Mouse (Mus musculus): ENCODE measurements around the gene Nav2. TPM values are rescaled to one million over a fixed set of nuclear protein-coding genes. Genes with fewer than 3 reads are reported as not detected.
A peak's percentile ranks its signal among the peaks of the same experiment; 100 is the strongest.

Nav2 gene
- polyA plus RNA-seq, 1 experiment from 2014 or later = 8.3 TPM

DNA sequence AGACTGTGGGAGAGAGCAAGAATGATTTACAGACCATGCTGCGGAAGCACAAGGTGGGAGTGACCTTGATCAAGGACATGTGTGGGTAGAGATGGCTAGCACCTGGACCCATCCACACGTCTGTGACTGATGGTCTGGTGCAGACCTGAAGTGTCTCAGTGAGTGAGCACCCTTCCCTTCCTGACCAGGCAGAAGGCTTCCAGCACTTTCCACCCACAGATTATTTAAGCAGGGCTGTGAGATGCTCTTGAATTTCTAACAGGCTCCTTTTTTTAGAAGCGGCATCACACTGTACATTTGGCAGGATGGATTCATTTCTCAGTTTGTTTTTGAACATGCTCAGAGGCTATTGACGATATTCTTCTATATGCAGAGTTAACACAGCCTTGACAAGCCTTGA lies 369.2 kb downstream of the Nav2 start:
- DNase-seq (ENCODE audit: low spot score) = no peak
- no peaks in the 10 kb centered on the region for H3K27me3 ChIP-seq (ENCODE audit: low read depth, poor library complexity, severe bottlenecking)
- H3K4me1 ChIP-seq = peaks cover 7% of the 10 kb centered on the region
- H3K4me3 ChIP-seq = no peak overlapping the region
- WGBS = 87% methylated on average over 4 of the region's 4 CpGs
- no peaks in the 10 kb centered on the region for H3K36me3 ChIP-seq
- no peaks in the 10 kb centered on the region for H3K9me3 ChIP-seq (replicated peaks)
- H3K27ac ChIP-seq = no peak overlapping the region

DNA sequence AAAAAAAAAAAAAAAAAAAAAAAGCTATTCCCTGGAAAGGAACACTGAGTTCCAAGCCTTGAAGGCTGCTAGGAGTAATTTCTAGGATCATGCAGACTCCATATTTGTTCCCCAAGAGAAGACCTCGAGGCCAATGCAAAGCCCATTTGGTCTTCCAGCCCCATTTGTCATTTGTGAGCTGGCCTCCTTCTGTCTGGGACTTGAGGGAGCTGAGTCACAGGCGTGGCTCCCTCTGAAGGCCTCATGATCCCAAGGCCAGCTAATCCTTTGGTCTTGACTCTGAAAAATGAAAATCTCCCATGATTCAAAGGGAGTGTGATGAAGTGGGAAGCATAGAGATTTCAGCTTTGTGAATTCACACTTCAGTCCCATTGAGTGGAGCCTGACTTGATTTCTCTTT lies 370.0 kb downstream of the Nav2 start:
- H3K27me3 ChIP-seq (ENCODE audit: low read depth, poor library complexity, severe bottlenecking) = no peaks in the 10 kb centered on the region
- WGBS = 49% methylated on average over 2 of the region's 2 CpGs

DNA sequence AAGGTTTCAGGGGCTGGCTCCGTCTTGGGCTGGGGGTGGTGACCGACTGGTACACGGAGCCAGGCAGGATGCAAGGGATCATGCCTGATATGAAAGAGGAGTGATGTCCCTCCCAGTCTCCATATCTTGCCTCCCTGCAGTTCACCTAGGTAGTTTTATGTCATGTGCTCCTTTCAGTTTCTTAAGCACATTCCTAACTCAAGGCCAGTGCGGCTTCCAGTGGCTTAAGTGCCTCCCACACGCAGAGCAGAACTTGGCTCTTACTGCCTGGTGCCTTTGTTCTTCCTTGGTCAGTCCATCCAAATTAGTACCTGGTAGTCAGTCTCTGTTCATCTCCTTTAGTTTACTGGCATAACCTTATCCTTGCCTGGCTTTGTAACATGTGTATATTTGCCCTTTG lies 371.9 kb downstream of the Nav2 start:
- H3K27me3 ChIP-seq (ENCODE audit: low read depth, poor library complexity, severe bottlenecking) = no peaks in the 10 kb centered on the region
- DNase-seq (ENCODE audit: low spot score) = no peak
- no peaks in the 10 kb centered on the region for H3K36me3 ChIP-seq
- WGBS = 92% methylated on average over 5 of the region's 5 CpGs
- H3K4me1 ChIP-seq = 0 out of 2 replicates have a peak, but pooled peaks cover 7% of the 10 kb centered on the region
- H3K27ac ChIP-seq = no peak overlapping the region
- H3K9me3 ChIP-seq (replicated peaks) = no peaks in the 10 kb centered on the region
- no peak overlapping the region for H3K4me3 ChIP-seq

More for the DNA sequence above, 370.0 kb downstream of the Nav2 start:
- H3K4me3 ChIP-seq = no peak overlapping the region
- H3K27ac ChIP-seq = no peak overlapping the region
- H3K4me1 ChIP-seq = 0 out of 2 replicates have a peak, but pooled peaks cover 4% of the 10 kb centered on the region
- no peaks in the 10 kb centered on the region for H3K36me3 ChIP-seq
- DNase-seq (ENCODE audit: low spot score) = no peak
- no peaks in the 10 kb centered on the region for H3K9me3 ChIP-seq (replicated peaks)

DNA sequence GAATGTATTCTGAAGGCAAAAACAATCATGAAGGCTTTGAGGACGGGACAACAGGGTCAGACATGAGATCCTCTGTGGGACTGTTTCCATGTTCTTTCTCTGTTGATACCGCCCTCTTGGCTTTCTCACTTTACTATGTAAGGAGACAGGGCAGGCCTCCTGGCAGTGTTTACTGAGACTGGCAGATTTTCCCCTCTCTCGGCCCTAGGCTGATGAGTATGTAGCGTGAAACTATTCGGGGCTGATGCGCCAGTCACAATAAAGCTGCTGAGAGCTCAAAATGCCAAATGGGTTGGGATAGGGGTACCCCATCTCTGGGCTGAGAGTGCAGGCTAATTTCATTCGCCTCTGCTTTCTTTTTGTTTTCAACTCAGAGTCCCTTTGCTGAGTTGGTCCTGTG lies 373.9 kb downstream of the Nav2 start:
- H3K4me1 ChIP-seq = 0 out of 2 replicates have a peak, but pooled peaks cover 3% of the 10 kb centered on the region
- H3K36me3 ChIP-seq = no peaks in the 10 kb centered on the region
- whole genome bisulfite sequencing = 81% methylated on average over 7 of the region's 7 CpGs
- H3K4me3 ChIP-seq = no peak overlapping the region
- no peaks in the 10 kb centered on the region for H3K9me3 ChIP-seq (replicated peaks)
- H3K27me3 ChIP-seq (ENCODE audit: low read depth, poor library complexity, severe bottlenecking) = no peaks in the 10 kb centered on the region
- no peak overlapping the region for H3K27ac ChIP-seq
- DNase-seq (ENCODE audit: low spot score) = no peak

DNA sequence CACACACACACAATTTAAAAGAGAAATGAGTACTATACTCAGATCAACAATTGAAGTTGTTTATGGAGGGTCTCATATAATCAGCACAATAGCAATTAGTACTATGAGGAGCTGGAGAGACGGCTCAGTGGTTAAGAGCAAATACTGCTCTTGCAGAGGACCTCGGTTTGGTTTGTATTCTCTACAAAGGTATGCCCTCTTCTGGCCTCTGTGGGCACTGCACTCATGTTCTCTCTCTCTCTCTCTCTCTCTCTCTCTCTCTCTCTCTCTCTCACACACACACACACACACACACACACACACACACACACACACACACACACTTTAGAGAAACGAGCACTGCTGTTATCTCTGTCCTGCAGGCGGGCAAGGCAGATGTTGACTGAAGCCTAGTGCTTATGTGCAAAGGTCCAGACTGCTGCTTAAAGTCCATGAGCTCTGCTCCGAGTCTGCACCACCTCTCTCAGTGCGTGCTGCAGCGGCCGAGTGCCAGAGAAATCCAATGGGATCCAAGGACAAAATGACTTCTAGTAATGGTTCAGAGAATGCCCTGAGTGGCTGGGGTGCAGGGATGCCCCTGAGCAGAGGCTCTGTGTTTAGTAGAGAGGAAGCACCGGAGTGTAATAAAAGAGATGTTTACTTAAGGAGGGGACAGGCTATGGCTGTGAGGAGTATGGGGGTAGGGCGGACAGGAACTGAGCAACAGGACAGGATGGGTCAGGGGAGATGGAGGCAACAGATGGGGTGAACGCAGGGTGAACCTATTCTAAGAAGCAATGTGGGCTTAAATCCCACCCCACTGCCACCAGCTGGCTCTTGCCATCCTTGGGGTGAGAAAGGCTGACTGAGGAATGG lies 375.2 kb downstream of the Nav2 start:
- Histone ChIP-seq H3K27ac (no peak overlapping the region), H3K4me1 (0 out of 2 replicates have a peak, but pooled peaks cover 3% of the 10 kb centered on the region), H3K27me3 (ENCODE audit: low read depth, poor library complexity, severe bottlenecking) (no peaks in the 10 kb centered on the region), H3K36me3 (no peaks in the 10 kb centered on the region), H3K4me3 (no peak overlapping the region), H3K9me3 (replicated peaks) (no peaks in the 10 kb centered on the region)
- DNase-seq (ENCODE audit: low spot score) = no peak
- WGBS = 52% methylated on average over 11 of the region's 11 CpGs

DNA sequence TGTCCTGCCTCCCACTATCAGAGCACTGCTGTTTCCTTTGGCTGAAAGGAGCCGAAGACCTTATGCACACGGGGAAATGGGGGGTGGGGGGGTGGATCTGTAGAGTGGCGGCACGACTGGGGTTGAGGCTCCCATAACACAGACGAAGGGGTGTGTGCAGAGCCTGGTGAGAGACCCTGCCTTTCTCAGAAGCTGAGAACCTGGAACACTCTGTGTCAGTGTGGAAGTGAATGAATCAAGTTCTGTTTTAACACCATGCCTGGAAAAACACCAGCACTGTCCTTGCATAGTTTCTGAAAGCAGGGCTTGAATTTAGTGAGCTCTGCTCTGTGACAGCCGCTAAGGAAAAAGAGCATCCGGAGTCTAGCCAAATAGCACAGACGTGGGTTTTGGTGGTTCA lies 379.7 kb downstream of the Nav2 start:
- Histone ChIP-seq H3K9me3 (replicated peaks) (no peaks in the 10 kb centered on the region), H3K4me3 (no peak overlapping the region), H3K4me1 (0 out of 2 replicates have a peak, but pooled peaks cover 3% of the 10 kb centered on the region), H3K27ac (no peak overlapping the region), H3K27me3 (ENCODE audit: low read depth, poor library complexity, severe bottlenecking) (no peaks in the 10 kb centered on the region), H3K36me3 (no peaks in the 10 kb centered on the region)
- DNase-seq (ENCODE audit: low spot score) = no peak
- 71% methylated on average over 8 of the region's 8 CpGs for WGBS

DNA sequence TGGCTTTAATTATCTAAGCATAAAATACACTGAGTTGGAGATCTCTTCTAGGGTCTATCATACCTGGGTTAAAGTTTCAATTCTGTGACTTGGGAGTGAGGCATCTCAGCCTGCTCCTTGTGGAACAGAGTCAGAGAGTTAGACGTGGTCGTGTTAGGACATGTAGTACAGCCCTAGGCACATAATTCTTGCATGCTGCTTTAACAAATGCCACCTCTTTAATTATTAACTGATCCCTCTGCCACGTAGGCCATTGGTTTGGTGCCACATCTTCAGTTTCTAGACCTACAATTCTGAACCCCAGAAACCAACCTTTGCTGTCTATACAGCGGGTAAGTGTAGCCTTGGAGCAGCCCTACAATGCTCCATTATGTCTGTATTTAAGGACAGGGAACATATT lies 381.8 kb downstream of the Nav2 start:
- no peak overlapping the region for H3K27ac ChIP-seq
- no peak overlapping the region for H3K4me3 ChIP-seq
- 85% methylated on average over 4 of the region's 4 CpGs for WGBS
- H3K4me1 ChIP-seq = no peaks in the 10 kb centered on the region
- H3K9me3 ChIP-seq (replicated peaks) = no peaks in the 10 kb centered on the region
- H3K27me3 ChIP-seq (ENCODE audit: low read depth, poor library complexity, severe bottlenecking) = no peaks in the 10 kb centered on the region
- DNase-seq (ENCODE audit: low spot score) = no peak
- no peaks in the 10 kb centered on the region for H3K36me3 ChIP-seq

DNA sequence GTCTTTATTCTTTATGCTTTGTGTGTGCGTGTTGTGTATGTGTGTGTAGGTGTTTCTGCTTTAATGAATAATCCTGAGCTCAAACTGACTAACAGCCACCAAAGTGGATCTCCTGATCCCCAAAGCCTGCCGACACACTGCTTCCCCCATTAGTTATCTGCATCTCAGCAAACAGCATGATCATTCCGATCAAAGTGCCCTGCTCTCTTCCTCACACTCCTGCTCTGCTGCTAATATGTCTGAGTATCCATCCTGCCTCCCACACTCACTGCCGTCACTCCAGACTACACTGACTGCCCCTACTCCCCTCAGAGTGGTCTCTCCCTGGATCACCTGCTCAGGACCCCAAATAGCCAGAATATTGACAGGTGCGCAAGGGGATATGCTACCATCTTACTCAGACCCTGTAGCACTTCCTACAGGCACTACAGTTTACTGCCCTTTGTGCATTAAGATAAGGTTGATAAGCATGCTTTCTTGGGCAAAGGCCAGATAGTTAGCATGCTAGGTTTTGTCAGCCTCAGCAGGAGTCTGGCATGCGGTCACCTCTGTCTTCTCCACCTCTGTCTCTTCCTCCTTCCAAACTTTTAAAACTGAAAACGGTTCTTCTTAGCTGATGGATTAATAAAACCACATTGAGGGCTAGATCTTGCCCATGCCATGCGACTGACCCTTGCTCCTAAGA lies 382.8 kb downstream of the Nav2 start:
- Histone ChIP-seq H3K4me1 (no peaks in the 10 kb centered on the region), H3K27ac (no peak overlapping the region), H3K27me3 (ENCODE audit: low read depth, poor library complexity, severe bottlenecking) (no peaks in the 10 kb centered on the region), H3K4me3 (no peak overlapping the region), H3K9me3 (replicated peaks) (no peaks in the 10 kb centered on the region), H3K36me3 (no peaks in the 10 kb centered on the region)
- WGBS = 88% methylated on average over 8 of the region's 8 CpGs
- DNase-seq (ENCODE audit: low spot score) = no peak

DNA sequence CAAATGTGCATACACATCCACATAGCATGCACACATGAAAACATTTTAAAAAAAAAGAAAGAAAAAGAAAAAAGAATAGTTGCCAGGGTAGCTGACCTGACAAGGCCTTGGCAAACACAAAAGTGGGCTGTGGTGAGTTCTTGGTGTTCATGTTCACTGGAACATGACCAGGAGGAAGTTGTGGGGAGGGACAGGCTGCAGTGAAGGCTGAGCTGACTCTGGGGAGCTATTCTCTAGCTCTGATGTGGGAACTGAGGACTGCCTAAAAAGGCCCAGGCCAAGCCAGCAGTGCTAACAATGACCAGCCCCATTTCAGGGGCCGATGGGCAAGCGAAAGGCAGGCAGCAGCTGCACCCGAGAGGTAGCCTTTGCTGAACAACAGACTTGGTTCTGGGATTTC lies 388.6 kb downstream of the Nav2 start:
- Histone ChIP-seq H3K27ac (no peak overlapping the region), H3K36me3 (no peaks in the 10 kb centered on the region), H3K9me3 (replicated peaks) (no peaks in the 10 kb centered on the region), H3K27me3 (ENCODE audit: low read depth, poor library complexity, severe bottlenecking) (peaks cover 4% of the 10 kb centered on the region; the same call in 1 of the 2 replicates), H3K4me1 (peaks cover 16% of the 10 kb centered on the region), H3K4me3 (no peak overlapping the region)
- no peak for DNase-seq (ENCODE audit: low spot score)
- WGBS = 82% methylated on average over 3 of the region's 3 CpGs

DNA sequence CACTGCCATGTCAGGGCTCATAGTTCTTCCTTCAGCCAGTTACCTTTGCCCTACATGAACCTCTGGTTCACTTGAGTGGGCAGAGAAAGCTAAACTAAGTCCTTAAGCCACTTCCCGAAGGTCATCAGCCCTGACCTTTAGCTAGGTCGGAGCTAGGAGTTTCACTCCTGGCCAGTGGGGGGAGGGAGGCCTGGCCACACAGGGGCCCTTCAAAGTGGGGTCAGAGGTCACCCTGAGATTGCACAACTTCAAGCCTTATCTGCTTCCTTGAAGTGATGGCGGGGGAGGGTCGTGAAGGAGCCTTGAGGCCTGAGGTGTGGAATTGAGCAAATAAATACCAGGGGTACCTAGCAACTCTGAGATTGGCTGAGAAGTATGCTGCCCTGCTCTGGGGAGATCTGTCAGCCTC lies 389.9 kb downstream of the Nav2 start:
- DNase-seq (ENCODE audit: low spot score) = no peak
- 4% methylated on average over 4 of the region's 4 CpGs for WGBS
- no peak overlapping the region for H3K27ac ChIP-seq

DNA sequence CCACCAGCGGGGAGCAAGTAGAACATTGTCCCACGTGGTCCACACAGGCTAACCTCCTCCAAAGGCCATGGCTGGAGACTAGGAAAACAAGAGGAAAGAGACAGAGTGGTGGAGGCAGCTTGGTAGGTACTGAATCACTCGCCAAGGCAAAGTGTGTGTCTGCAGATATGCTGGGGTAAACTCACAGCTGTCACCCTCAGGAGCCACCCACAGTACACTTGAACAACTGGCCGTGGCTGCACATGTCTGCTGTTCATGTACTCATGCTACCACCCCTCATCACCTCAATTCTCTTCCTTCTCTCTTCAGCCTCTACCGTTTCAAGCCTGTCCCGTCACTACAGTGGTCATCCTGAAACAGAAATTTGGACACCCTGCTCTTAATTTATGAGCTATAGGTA lies 393.0 kb downstream of the Nav2 start:
- 84% methylated on average over 6 of the region's 6 CpGs for WGBS
- DNase-seq (ENCODE audit: low spot score) = no peak
- Histone ChIP-seq H3K36me3 (no peaks in the 10 kb centered on the region), H3K4me3 (no peak overlapping the region), H3K27me3 (ENCODE audit: low read depth, poor library complexity, severe bottlenecking) (peaks cover 37% of the 10 kb centered on the region; the same call in 1 of the 2 replicates), H3K4me1 (peaks cover 45% of the 10 kb centered on the region), H3K27ac (no peak overlapping the region), H3K9me3 (replicated peaks) (no peaks in the 10 kb centered on the region)

More for the DNA sequence above, 389.9 kb downstream of the Nav2 start:
- H3K27me3 ChIP-seq (ENCODE audit: low read depth, poor library complexity, severe bottlenecking) = peaks cover 12% of the 10 kb centered on the region; the same call in 1 of the 2 replicates
- H3K9me3 ChIP-seq (replicated peaks) = no peaks in the 10 kb centered on the region
- H3K4me1 ChIP-seq = peaks cover 17% of the 10 kb centered on the region
- H3K36me3 ChIP-seq = no peaks in the 10 kb centered on the region
- H3K4me3 ChIP-seq = no peak overlapping the region

DNA sequence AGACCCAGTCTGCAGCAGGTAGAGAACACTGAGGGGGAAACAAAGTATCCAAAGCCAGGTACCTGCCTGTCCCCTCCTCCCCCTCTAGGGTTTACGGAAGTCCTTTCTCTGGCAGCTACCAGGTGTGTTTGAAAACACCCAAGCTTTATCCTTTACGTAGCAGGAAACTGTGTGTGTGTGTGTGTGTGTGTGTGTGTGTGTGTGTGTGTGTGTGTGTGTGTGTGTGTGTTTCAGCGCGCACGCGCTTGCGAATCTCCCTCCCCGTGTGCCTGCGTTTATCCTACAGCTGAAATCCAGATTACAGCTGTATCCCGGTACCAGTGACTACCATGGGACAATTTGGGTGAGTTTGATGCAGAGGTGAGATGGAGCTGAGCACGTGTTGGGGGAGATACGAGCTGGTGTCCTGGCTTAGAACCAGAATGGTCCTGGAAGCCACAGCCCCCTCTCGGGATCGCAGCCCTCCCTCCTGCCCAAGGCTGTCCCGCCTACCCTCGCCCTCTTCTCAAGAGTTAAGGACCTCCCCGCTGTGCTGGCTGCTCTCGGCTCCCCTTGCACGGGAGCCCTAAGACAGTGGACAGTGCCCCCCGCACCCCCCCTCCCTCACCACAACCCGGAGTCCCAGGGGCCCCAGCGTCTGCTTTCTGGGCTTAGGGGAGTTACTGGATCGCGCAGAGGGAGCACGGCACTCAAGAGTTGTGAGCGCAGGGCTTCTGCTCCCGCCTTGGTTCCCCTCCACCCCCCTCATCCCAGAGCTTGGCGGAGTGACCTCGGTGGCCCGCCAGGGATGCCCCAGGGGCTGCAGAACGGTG lies 395.3 kb downstream of the Nav2 start:
- Histone ChIP-seq H3K4me3 (peak overlapping the region; percentile 61), H3K9me3 (replicated peaks) (no peaks in the 10 kb centered on the region), H3K27me3 (ENCODE audit: low read depth, poor library complexity, severe bottlenecking) (peaks cover 43% of the 10 kb centered on the region; the same call in 1 of the 2 replicates), H3K36me3 (no peaks in the 10 kb centered on the region), H3K4me1 (peaks cover 29% of the 10 kb centered on the region), H3K27ac (peak overlapping the region; percentile 70)
- peak; percentile 60 for DNase-seq (ENCODE audit: low spot score)
- 2% methylated on average over 26 of the region's 31 CpGs for WGBS
